In genomic region chr7:34659386-34660085, GRCm38 (mm10) we compare ENCODE assay signal across 19 mouse cellular contexts. TPM values are rescaled to one million over a fixed set of nuclear protein-coding genes. Genes with fewer than 3 reads are reported as not detected.
DNase-seq lines count a peak whose midpoint lies in the region; ATAC-seq lines count a peak whose summit lies in the region.
"Had no signal": no experiment of that assay in that cellular context is flagged by ENCODE, and none has a peak within 500 bp of the region (broad histone marks: within the 10 kb centered on the region; RNA-seq: fewer than 3 reads in every experiment).

No protein-coding gene starts in this region.

- no peaks in the 10 kb centered on the region for H3K4me1 ChIP-seq in kidney, embryonic 14.5 days (ENCODE audit: control insufficient read depth, insufficient read depth, low read length)
- H3K4me1 ChIP-seq in brown adipose tissue, adult 24 weeks (ENCODE audit: control insufficient read depth, insufficient read depth, insufficient read length, low read length) = peaks cover 5% of the 10 kb centered on the region
- H3K4me1 ChIP-seq in liver, embryonic 16.5 days (ENCODE audit: control insufficient read depth, low read depth, low read length) = no peaks in the 10 kb centered on the region; the same call in 1 of the 2 replicates
- H3K4me1 ChIP-seq: heart, embryonic 12.5 days had no signal

- no peak overlapping the region for H3K9ac ChIP-seq in kidney, embryonic 14.5 days (ENCODE audit: low read depth, low read length)
- no peak overlapping the region for H3K9ac ChIP-seq in liver, embryonic 16.5 days (ENCODE audit: low read depth, low read length)
- H3K9ac ChIP-seq: heart, embryonic 12.5 days; lung, embryonic 14.5 days; neural tube, embryonic 13.5 days had no signal

- H3K9me3 ChIP-seq in kidney, embryonic 14.5 days (ENCODE audit: control insufficient read depth, low read length) = no peaks in the 10 kb centered on the region
- H3K9me3 ChIP-seq in liver, embryonic 16.5 days (replicated peaks; ENCODE audit: control insufficient read depth, low read length) = no peaks in the 10 kb centered on the region
- H3K9me3 ChIP-seq: heart, embryonic 12.5 days; limb, embryonic 10.5 days; neural tube, embryonic 13.5 days had no signal

- H3K27me3 ChIP-seq in kidney, embryonic 14.5 days (ENCODE audit: control insufficient read depth, insufficient read depth, low read length) = no peaks in the 10 kb centered on the region
- peaks cover 20% of the 10 kb centered on the region for H3K27me3 ChIP-seq in liver, embryonic 16.5 days (ENCODE audit: control insufficient read depth, insufficient read depth, low read depth, low read length)
- H3K27me3 ChIP-seq: neural tube, embryonic 13.5 days had no signal

- no peaks in the 10 kb centered on the region for H3K36me3 ChIP-seq in kidney, embryonic 14.5 days (ENCODE audit: control insufficient read depth, insufficient read depth, low read length)
- no peaks in the 10 kb centered on the region for H3K36me3 ChIP-seq in liver, embryonic 16.5 days (ENCODE audit: control insufficient read depth, insufficient read depth)
- H3K36me3 ChIP-seq: heart, embryonic 12.5 days; limb, embryonic 10.5 days; neural tube, embryonic 13.5 days had no signal

- ATAC-seq in kidney, embryonic 14.5 days (ENCODE audit: low FRiP score, low TSS enrichment) = no peak
- ATAC-seq in liver, embryonic 16.5 days (ENCODE audit: low read depth) = peak; percentile 73
- ATAC-seq: forebrain, embryonic 14.5 days; hindbrain, postnatal 0 days had no signal

- 64% methylated on average over 6 of the region's 6 CpGs for WGBS in kidney, embryonic 14.5 days
- WGBS in liver, embryonic 16.5 days (ENCODE audit: insufficient replicate concordance) = 44% methylated on average over 6 of the region's 6 CpGs

- H3K27ac ChIP-seq in kidney, embryonic 14.5 days (ENCODE audit: low read depth, low read length) = no peak overlapping the region
- peak overlapping the region; percentile 86 for H3K27ac ChIP-seq in brown adipose tissue, adult 24 weeks (replicated peaks; ENCODE audit: low read depth, low read length)
- H3K27ac ChIP-seq in liver, embryonic 16.5 days (ENCODE audit: low read length) = peak overlapping the region; percentile 57
- H3K27ac ChIP-seq: hindbrain, postnatal 0 days; limb, embryonic 10.5 days; macrophage; neural tube, embryonic 13.5 days had no signal

- H3K4me3 ChIP-seq in kidney, embryonic 14.5 days (ENCODE audit: low read length) = no peak overlapping the region
- no peak overlapping the region for H3K4me3 ChIP-seq in brown adipose tissue, adult 24 weeks (ENCODE audit: insufficient read depth, low read depth, low read length)
- no peak overlapping the region for H3K4me3 ChIP-seq in liver, embryonic 16.5 days (ENCODE audit: low read depth, low read length)
- H3K4me3 ChIP-seq: erythroblast, embryonic 14.5 days; heart, embryonic 12.5 days; limb, embryonic 10.5 days; neural tube, embryonic 13.5 days had no signal

- DNase-seq in kidney, adult 11 months = peak; percentile 72
- peak; percentile 52 for DNase-seq in kidney, postnatal 10 days
- DNase-seq in heart, adult 9 months (ENCODE audit: low spot score in 2 of 2) = no peak
- DNase-seq in lung, postnatal 25 days (ENCODE audit: low spot score) = no peak
- DNase-seq: cerebellum, adult 11 months; cerebellum, postnatal 25 days; lung, embryonic 14.5 days; right cerebral cortex, postnatal 14 days had no signal

- H3K4me2 ChIP-seq in kidney, embryonic 14.5 days (replicated peaks; ENCODE audit: low read depth, low read length) = no peak overlapping the region
- H3K4me2 ChIP-seq in liver, embryonic 16.5 days (ENCODE audit: low read depth, low read length) = peak overlapping the region; percentile 1; the same call in 1 of the 2 replicates
- H3K4me2 ChIP-seq: heart, embryonic 12.5 days; lung, embryonic 14.5 days; midbrain, embryonic 11.5 days; neural tube, embryonic 13.5 days had no signal

RNA-seq across cellular contexts. Expression of gene Kctd15, which starts 3.0 kb away (rescaled TPM):
- 15.7 and 28.7 TPM in 2 replicates for polyA plus RNA-seq in kidney, embryonic 14.5 days (2014; fragmentation: Nextera tagmentation; extraction: Ambion mirVana)
- 13.7 and 14.0 TPM in 2 replicates for polyA plus RNA-seq in brown adipose tissue, adult 24 weeks (2012; ENCODE audit: insufficient read depth, insufficient read length, missing spikeins)
- 0.36 and 0.48 TPM in 2 replicates for polyA plus RNA-seq in liver, embryonic 16.5 days (2015; fragmentation: Nextera tagmentation; extraction: Ambion mirVana)
- polyA plus RNA-seq: erythroblast, embryonic 14.5 days; macrophage had no signal

Comparison
In these comparisons a context has a peak if more than half of its experiments do, and no peak if none do; other contexts are left out.
1. DNase-seq: peak in kidney, adult 11 months (single experiment) and kidney, postnatal 10 days (single experiment); none in heart, adult 9 months (0 of 2) and lung, postnatal 25 days (single experiment).